Mouse (Mus musculus) neural tube, embryonic 12.5 days (tissue): Measurements from ENCODE around the gene Cntn5. TPM values are rescaled to one million over a fixed set of nuclear protein-coding genes. Genes with fewer than 3 reads are reported as not detected.
A peak's percentile ranks its signal among the peaks of the same experiment; 100 is the strongest.

Experiments used
- ATAC-seq: fragments of 200-750 bp; cut with Nextera tagmentation; 2 replicates; pipeline ENCODE4 v1.8.0; 2017; ENCODE audit warnings: low read depth, mild to moderate bottlenecking, moderate TSS enrichment, moderate library complexity; ENCODE audit not compliant: low FRiP score
- H3K27ac ChIP-seq: fragments of 300-500 bp; sonication (generic); 2 replicates; pipeline ENCODE4 v1.5.1; 2016
- H3K27me3 ChIP-seq: fragments of 300-500 bp; sonication (generic); replicated peaks from 2 replicates; pipeline ENCODE4 v1.6.1; 2016; ENCODE audit warnings: mild to moderate bottlenecking
- H3K36me3 ChIP-seq: fragments of 300-500 bp; sonication (generic); 2 replicates; pipeline ENCODE4 v1.6.1; 2016; ENCODE audit warnings: mild to moderate bottlenecking
- H3K4me1 ChIP-seq: fragments of 300-500 bp; sonication (generic); 2 replicates; pipeline ENCODE4 v1.6.1; 2016
- H3K4me2 ChIP-seq: fragments of 300-500 bp; sonication (generic); replicated peaks from 2 replicates; pipeline ENCODE4 v1.6.1; 2016; ENCODE audit warnings: mild to moderate bottlenecking
- H3K4me3 ChIP-seq: fragments of 300-500 bp; sonication (generic); 2 replicates; pipeline ENCODE4 v1.5.1; 2016
- H3K9ac ChIP-seq: fragments of 300-500 bp; sonication (generic); 2 replicates; pipeline ENCODE4 v1.6.1; 2016; ENCODE audit warnings: mild to moderate bottlenecking
- H3K9me3 ChIP-seq: fragments of 300-500 bp; sonication (generic); 2 replicates; pipeline ENCODE4 v1.6.1; 2016; ENCODE audit warnings: mild to moderate bottlenecking
- WGBS: fragments of 180-500 bp; shearing (Covaris S2); methylation state at CpG from one replicate; pipeline ENCODE4 v1.1.7; 2016; 5-methylcytosine and 5-hydroxymethylcytosine counted together
- polyA plus RNA-seq: library from polyadenylated mRNA; unstranded; fragments of >200 nt; fragmentation: Nextera tagmentation; extraction: Ambion mirVana; gene quantifications from 2 replicates; pipeline ENCODE4 v1.2.1, GENCODE M21; 2016

Cntn5 gene
- polyA plus RNA-seq, 1 experiment from 2014 or later, result 5.2 TPM

DNA sequence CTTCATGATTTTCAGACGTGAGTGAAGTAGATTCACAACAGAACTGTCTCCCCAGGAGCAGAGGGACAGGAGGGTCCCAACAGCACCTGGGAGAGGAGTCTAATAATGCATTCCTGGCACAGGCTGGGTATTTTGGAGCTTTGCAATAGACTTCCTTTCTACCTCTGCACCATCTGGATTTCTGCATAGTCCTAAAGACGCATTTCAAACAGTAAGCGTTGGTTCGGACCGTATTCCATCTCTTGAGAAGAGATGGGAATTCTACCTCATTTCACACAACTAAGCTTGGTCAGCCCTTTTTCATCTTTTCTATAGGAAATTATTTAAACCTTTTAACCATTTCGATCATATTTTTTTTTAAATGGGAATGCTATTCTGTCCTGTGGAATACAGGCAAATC lies 635.7 kb downstream of the Cntn5 start:
- WGBS, result 59% methylated on average over 6 of the region's 6 CpGs
- Histone ChIP-seq H3K4me1 (peaks cover 4% of the 10 kb centered on the region; the same call in 1 of the 2 replicates), H3K27me3 (no peaks in the 10 kb centered on the region), H3K36me3 (no peaks in the 10 kb centered on the region), H3K27ac (no peak overlapping the region), H3K9me3 (no peaks in the 10 kb centered on the region), H3K4me3 (no peak overlapping the region), H3K4me2 (no peak overlapping the region), H3K9ac (no peak overlapping the region)
- no peak for ATAC-seq

DNA sequence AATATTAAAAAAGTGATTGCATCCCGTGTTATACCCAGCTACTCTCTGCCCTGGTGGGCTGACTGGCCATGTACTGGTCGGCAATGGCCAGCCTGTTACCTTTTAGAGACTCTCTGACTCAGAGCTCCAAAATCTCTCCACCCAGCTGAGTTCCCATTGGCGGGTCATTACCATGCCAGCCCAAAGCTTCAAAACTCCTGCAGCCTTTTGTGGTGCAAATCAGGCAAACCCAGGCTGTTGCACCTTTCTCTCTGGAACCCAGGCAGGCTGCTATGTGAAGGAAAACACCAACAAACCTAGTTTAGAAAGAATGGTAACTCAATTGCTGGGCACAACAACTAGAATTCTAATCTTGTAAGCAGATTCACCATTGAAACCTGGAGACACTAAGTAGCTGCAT lies 639.0 kb downstream of the Cntn5 start:
- Histone ChIP-seq H3K27me3 (no peaks in the 10 kb centered on the region), H3K4me1 (peaks cover 4% of the 10 kb centered on the region; the same call in 1 of the 2 replicates), H3K4me2 (no peak overlapping the region), H3K36me3 (no peaks in the 10 kb centered on the region), H3K9me3 (no peaks in the 10 kb centered on the region), H3K27ac (no peak overlapping the region), H3K4me3 (no peak overlapping the region), H3K9ac (no peak overlapping the region)
- ATAC-seq, result no peak
- 37% methylated on average over 3 of the region's 3 CpGs for WGBS

DNA sequence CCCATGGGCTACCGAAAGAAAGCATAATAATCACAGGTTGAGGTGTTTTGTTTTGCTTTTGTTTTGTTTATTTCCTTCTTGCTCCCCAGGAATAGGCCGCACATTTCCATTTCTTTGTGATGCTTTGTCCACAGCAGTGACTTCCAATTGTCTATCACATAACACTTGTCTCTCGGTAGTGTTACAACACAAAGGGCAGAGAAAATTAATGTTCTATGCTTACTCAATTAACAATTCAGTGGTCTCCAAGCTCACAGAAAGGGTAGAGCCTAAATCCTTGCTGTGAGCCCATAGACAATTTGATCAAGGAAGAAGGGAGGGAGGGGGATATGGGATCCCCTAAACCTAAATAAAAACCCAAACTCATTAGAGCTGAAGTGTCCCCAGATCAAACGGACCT lies 671.2 kb downstream of the Cntn5 start:
- Histone ChIP-seq H3K9ac (no peak overlapping the region), H3K27me3 (no peaks in the 10 kb centered on the region), H3K9me3 (no peaks in the 10 kb centered on the region), H3K4me2 (no peak overlapping the region), H3K4me1 (no peaks in the 10 kb centered on the region), H3K36me3 (no peaks in the 10 kb centered on the region), H3K4me3 (no peak overlapping the region), H3K27ac (no peak overlapping the region)
- 30% methylated on average over 4 of the region's 4 CpGs for WGBS
- peak; percentile 68 for ATAC-seq

DNA sequence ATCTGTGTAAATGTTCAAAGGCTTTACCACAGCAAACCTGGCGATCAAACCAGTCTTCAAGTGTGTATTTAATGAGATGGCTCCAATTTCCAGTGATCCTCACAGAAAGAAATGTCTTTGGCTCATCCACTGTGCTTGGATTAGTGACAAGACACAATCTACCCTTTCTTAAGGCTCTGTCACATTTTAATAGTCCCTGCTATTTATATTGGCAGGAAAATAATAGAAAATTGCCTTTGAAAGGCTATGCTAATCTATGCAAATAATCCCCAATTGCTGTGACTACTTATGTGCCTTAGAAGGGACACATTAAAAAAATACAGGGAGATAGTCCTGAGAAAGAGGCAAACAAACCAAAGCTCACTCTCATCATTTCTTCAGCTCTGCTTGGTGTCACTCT lies 672.5 kb downstream of the Cntn5 start:
- Histone ChIP-seq H3K9me3 (no peaks in the 10 kb centered on the region), H3K27ac (no peak overlapping the region), H3K9ac (no peak overlapping the region), H3K4me1 (no peaks in the 10 kb centered on the region), H3K4me3 (no peak overlapping the region), H3K36me3 (no peaks in the 10 kb centered on the region), H3K27me3 (no peaks in the 10 kb centered on the region), H3K4me2 (no peak overlapping the region)
- WGBS, result 51% methylated on average over 1 of the region's 1 CpGs
- no peak for ATAC-seq

DNA sequence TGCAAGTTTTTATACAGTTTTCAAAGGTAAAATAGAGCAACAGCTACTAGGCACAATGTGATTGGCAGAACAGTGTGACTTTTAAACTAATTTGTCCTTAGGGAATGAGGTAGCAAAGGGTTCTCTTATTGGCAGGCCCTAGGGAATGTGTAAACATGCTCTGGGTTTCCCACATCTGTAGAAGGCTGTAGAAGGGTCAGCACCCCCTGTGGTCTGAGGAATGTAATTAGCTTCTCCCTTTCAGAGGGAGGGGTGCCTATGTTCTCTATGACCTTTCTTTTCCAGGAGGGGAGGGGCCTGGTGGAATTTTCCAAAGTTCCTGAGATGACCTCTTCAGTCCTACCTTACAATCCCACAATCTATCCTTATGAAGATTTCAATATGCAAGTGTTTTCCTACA lies 673.6 kb downstream of the Cntn5 start:
- no peak for ATAC-seq

DNA sequence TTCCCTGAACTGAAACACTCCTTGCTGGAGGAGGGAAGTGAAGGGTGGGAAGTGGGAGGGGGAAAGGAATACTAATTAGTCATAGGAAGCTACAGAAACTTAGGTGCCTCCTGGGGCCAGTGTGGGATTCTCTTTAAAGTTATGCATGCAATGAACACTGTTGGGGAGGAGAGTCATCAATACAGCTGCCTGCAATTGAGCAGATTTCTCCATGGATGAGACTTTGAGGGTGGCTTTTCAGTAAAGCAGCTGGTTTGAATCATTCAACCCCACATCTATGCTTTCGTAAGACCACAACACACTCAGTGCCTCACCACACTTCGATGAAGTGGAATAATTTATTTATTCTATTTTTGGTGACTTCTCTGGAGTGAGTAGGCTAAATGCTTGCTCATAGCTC lies 674.9 kb downstream of the Cntn5 start:
- Histone ChIP-seq H3K4me3 (no peak overlapping the region), H3K36me3 (no peaks in the 10 kb centered on the region), H3K4me1 (no peaks in the 10 kb centered on the region), H3K27ac (no peak overlapping the region), H3K27me3 (no peaks in the 10 kb centered on the region), H3K9ac (no peak overlapping the region), H3K4me2 (no peak overlapping the region), H3K9me3 (no peaks in the 10 kb centered on the region)
- ATAC-seq, result no peak
- WGBS, result 50% methylated on average over 2 of the region's 2 CpGs

More for the DNA sequence above, 673.6 kb downstream of the Cntn5 start:
- no peak overlapping the region for H3K4me2 ChIP-seq
- H3K27ac ChIP-seq, result no peak overlapping the region
- H3K27me3 ChIP-seq, result no peaks in the 10 kb centered on the region
- no peaks in the 10 kb centered on the region for H3K9me3 ChIP-seq
- no peaks in the 10 kb centered on the region for H3K36me3 ChIP-seq
- H3K4me3 ChIP-seq, result no peak overlapping the region
- no peaks in the 10 kb centered on the region for H3K4me1 ChIP-seq
- H3K9ac ChIP-seq, result no peak overlapping the region

DNA sequence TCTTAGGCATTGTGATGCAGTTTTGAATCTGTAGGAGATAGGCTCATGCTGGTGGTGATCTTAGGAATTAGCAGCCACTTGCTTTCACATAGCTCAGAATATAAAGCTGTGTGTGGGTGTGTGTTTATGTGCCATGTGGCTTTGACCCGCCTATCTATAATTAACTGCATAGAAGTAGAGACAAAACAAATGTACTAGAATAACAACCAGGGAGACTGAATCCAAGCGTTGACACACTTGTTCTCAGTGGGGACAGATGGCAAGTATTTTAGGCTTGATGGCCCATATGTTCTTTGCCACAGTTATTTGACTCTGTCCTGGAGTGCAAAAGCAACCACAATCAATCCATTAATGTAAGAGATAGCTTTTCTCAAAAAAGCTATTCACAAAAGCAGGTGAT lies 678.6 kb downstream of the Cntn5 start:
- no peak for ATAC-seq
- WGBS, result 40% methylated on average over 2 of the region's 2 CpGs

DNA sequence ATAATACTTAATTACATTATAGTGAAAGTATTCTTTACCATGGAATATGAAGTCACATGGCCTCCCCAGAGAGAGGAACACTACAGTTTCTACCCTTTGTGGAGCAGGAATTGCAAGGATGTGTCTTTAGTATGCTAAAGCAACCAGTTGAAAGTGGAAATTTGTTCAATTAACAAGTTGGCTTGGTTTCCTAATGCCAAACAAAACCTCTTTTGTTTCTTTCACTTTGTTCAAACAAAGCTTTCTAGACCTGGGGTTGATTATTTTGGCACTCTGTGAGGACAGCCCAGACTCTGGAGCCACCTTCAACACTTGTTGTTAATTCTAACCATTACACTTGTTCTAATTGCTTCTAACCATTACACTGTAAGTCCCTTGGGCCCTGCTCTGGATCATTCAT lies 718.5 kb downstream of the Cntn5 start:
- H3K27me3 ChIP-seq, result no peaks in the 10 kb centered on the region
- H3K9ac ChIP-seq, result no peak overlapping the region
- ATAC-seq, result no peak

More for the DNA sequence above, 678.6 kb downstream of the Cntn5 start:
- H3K4me3 ChIP-seq, result no peak overlapping the region
- no peaks in the 10 kb centered on the region for H3K27me3 ChIP-seq
- no peak overlapping the region for H3K27ac ChIP-seq
- H3K4me2 ChIP-seq, result no peak overlapping the region
- no peaks in the 10 kb centered on the region for H3K9me3 ChIP-seq
- no peak overlapping the region for H3K9ac ChIP-seq
- H3K36me3 ChIP-seq, result no peaks in the 10 kb centered on the region
- H3K4me1 ChIP-seq, result no peaks in the 10 kb centered on the region

DNA sequence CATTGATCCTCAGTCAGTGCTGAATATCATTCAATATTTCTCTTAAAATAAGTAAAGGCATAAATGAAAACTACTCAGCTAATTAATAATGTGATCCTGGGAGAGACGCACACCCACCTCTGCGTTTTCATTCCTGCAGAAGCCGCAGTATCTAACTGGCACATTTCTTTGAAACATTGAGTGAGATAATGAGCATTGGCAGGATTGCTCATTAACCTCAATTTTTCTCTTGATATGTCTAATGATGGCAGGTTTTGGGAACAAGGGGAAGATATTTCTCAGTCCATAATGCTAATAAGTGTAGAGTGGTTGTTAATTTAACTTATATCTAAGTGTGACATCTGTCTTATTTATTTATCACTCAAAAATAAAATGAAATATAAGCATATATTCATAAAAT lies 734.0 kb downstream of the Cntn5 start:
- Histone ChIP-seq H3K4me3 (no peak overlapping the region), H3K27me3 (no peaks in the 10 kb centered on the region), H3K36me3 (no peaks in the 10 kb centered on the region), H3K4me1 (no peaks in the 10 kb centered on the region), H3K9ac (no peak overlapping the region), H3K27ac (no peak overlapping the region), H3K4me2 (no peak overlapping the region), H3K9me3 (no peaks in the 10 kb centered on the region)
- no peak for ATAC-seq
- 96% methylated on average over 3 of the region's 3 CpGs for WGBS

More for the DNA sequence above, 718.5 kb downstream of the Cntn5 start:
- no peaks in the 10 kb centered on the region for H3K36me3 ChIP-seq
- H3K4me1 ChIP-seq, result no peaks in the 10 kb centered on the region
- H3K9me3 ChIP-seq, result no peaks in the 10 kb centered on the region
- H3K4me2 ChIP-seq, result no peak overlapping the region
- no peak overlapping the region for H3K27ac ChIP-seq
- no peak overlapping the region for H3K4me3 ChIP-seq

DNA sequence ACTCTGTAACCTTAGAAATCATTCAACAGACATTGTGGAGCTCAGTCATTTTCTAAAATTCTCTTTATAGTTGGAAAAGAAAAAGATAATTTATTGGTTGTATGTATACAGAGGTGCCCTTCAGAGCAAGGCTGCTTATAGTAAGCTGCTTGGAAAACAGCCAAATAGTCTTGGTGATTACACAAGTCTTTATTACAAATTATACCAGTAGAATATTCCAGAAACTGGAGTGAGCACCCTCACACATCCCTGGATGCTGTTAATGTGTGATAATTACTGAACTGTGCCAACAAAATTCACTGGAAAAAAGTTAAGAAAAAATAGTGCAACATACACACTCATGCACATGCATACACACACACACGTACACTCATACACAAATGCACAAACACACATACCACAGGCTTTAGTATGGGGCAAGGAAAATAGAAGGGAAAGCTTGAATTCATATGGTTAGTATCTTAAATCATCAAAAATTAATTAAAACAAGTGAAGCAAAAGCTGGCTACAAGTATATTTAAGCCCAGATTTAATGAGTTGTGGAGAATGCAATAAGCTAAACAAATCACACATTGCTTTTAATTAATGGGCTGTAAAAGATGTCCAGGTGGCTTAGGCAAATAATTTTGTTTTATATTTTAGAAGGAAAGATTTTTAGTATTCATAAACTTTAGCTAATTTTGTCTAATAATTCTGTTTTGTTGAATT lies 783.1 kb downstream of the Cntn5 start:
- no peaks in the 10 kb centered on the region for H3K27me3 ChIP-seq
- H3K4me3 ChIP-seq, result no peak overlapping the region
- no peaks in the 10 kb centered on the region for H3K36me3 ChIP-seq
- no peaks in the 10 kb centered on the region for H3K9me3 ChIP-seq
- H3K27ac ChIP-seq, result no peak overlapping the region
- WGBS, result 89% methylated on average over 1 of the region's 1 CpGs
- no peak overlapping the region for H3K9ac ChIP-seq
- H3K4me1 ChIP-seq, result no peaks in the 10 kb centered on the region
- H3K4me2 ChIP-seq, result no peak overlapping the region
- ATAC-seq, result no peak

DNA sequence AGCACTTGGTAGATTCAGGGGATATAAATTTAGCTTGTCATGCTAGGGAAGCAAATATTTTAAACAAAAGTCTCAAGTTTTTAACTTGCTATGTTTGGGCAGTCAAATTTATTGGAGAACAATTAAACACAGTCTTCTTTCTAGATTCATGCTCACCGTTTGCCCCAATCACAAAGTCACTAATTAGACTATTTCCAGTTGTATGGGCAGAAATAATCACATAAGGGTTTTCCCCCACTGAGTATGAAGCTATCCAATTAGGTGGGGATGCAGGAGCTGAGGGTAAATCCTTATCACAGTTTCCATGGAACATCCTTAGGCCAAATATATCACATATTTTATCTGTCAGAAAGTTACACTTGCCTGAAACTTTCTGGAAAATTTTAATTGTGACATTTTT lies 788.0 kb downstream of the Cntn5 start:
- no peak overlapping the region for H3K9ac ChIP-seq
- no peak overlapping the region for H3K27ac ChIP-seq
- no peaks in the 10 kb centered on the region for H3K4me1 ChIP-seq
- H3K4me3 ChIP-seq, result no peak overlapping the region
- WGBS, result 67% methylated on average over 1 of the region's 1 CpGs
- ATAC-seq, result no peak
- H3K9me3 ChIP-seq, result no peaks in the 10 kb centered on the region
- H3K4me2 ChIP-seq, result no peak overlapping the region
- H3K27me3 ChIP-seq, result no peaks in the 10 kb centered on the region
- no peaks in the 10 kb centered on the region for H3K36me3 ChIP-seq

DNA sequence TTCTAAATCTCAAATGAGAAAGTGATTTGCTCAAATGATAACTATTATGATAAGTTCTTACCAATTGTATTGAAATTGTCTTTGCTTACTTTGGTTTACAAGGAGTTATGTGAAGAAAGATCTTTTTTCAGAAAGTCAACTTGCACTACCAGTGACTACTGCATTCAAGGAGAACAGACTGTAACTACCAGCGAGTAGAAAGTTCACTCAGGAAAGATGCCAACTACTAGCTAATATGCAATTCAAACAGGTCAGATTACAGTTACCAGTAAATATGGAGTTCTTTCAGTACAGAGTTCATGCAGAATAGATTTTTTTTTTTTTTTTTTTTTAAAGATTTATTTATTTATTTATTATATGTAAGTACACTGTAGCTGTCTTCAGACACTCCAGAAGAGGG lies 795.4 kb downstream of the Cntn5 start:
- WGBS, result 93% methylated on average over 1 of the region's 1 CpGs
- H3K36me3 ChIP-seq, result no peaks in the 10 kb centered on the region

DNA sequence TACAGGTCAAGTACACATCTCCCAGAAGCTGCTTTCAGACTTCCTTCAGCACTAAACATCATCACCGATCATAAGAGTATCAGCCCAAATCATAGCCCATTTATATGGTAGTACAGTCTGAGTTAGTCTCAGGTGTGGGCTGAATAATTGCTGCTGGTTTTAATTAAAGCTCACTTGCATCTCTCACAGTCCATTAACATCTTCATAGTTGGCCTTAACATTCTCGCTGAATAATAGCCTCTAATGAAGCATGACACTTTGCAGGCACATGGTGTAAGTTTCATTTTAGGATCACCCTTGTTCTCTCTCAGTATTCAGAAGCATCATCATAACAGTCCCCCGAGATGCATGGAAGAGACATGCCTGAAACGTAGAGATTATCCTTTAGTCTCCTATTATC lies 796.7 kb downstream of the Cntn5 start:
- ATAC-seq, result peak; percentile 77
- Histone ChIP-seq H3K4me2 (no peak overlapping the region), H3K27me3 (no peaks in the 10 kb centered on the region), H3K36me3 (no peaks in the 10 kb centered on the region), H3K4me3 (no peak overlapping the region), H3K9me3 (no peaks in the 10 kb centered on the region), H3K9ac (no peak overlapping the region), H3K4me1 (no peaks in the 10 kb centered on the region), H3K27ac (no peak overlapping the region)
- 56% methylated on average over 4 of the region's 4 CpGs for WGBS

More for the DNA sequence above, 795.4 kb downstream of the Cntn5 start:
- Histone ChIP-seq H3K9me3 (no peaks in the 10 kb centered on the region), H3K27ac (no peak overlapping the region), H3K4me3 (no peak overlapping the region), H3K9ac (no peak overlapping the region), H3K27me3 (no peaks in the 10 kb centered on the region), H3K4me1 (no peaks in the 10 kb centered on the region), H3K4me2 (no peak overlapping the region)
- ATAC-seq, result no peak
